Comparison of ENCODE assay signal across 8 mouse cellular contexts in the genomic region with DNA sequence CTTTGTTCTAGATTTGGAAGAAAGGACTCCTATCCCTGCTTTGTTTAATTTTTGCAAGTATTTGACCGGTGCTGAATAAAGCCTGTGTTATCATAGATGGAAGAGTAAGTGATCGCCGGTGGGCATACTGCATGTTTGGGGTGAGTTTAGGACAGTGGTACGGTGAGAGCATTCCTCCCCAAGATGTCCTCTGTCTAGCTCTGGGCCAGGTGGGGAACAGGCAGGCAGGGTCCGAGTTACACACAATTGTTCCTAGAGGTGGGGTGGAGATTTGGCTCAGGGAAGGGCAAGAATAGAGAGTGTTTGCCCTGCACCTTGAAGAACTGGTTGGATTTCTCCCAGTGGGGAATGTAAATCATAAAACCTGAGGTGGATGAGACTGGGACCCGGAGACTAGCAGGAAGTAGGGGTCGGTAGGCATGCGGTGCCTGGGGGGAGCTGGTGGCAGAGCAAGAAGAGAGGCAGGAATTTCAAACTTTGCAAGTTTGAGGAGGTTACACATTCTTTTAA. TPM values are rescaled to one million over a fixed set of nuclear protein-coding genes. Genes with fewer than 3 reads are reported as not detected.
DNase-seq lines count a peak whose midpoint lies in the region; ATAC-seq and TF ChIP-seq lines count a peak whose summit lies in the region.

No protein-coding gene starts in this region.

- intact Hi-C loops in heart, adult 2 months (cut with DNase I), result loop anchor here (2.0 kb wide), 1 partner anchor 27 kb away; no protein-coding TSS in a partner anchor

- H3K4me2 ChIP-seq in hindbrain, embryonic 11.5 days (replicated peaks; ENCODE audit: low read depth, low read length), result peak overlapping the region; percentile 62; the same call in 1 of the 2 replicates

- TF ChIP-seq CTCF in heart, adult 2 months (IDR thresholded peaks at IDR 0.05), result no peak
- no peak for TF ChIP-seq CTCF in E14TG2a.4 (conservative IDR thresholded peaks at IDR 0.05; ENCODE audit: low read length)
- no peak for TF ChIP-seq CTCF in lung, adult 2 months (IDR thresholded peaks at IDR 0.05; ENCODE audit: insufficient read depth, low read length)

- TF ChIP-seq EP300 in heart, adult 2 months (IDR thresholded peaks at IDR 0.05; ENCODE audit: insufficient read depth, low read depth, low read length), result no peak

- H3K27ac ChIP-seq in heart, adult 2 months, result peak overlapping the region; percentile 100
- H3K27ac ChIP-seq in hindbrain, embryonic 11.5 days (ENCODE audit: low read depth, low read length), result no peak overlapping the region

- H3K4me1 ChIP-seq in heart, adult 2 months (ENCODE audit: control insufficient read depth, insufficient read depth, low read length), result peaks cover 23% of the 10 kb centered on the region
- peaks cover 70% of the 10 kb centered on the region for H3K4me1 ChIP-seq in E14TG2a.4 (replicated peaks; ENCODE audit: low read depth, low read length)
- H3K4me1 ChIP-seq in hindbrain, embryonic 11.5 days (replicated peaks; ENCODE audit: control insufficient read depth, insufficient read depth, low read length), result peaks cover 5% of the 10 kb centered on the region; the same call in 1 of the 2 replicates
- peaks cover 21% of the 10 kb centered on the region for H3K4me1 ChIP-seq in lung, adult 2 months (ENCODE audit: control insufficient read depth, insufficient read depth, low read length)

- no peak for DNase-seq in heart, adult 2 months
- no peak for DNase-seq in heart, adult 9 months (ENCODE audit: low spot score in 2 of 2)
- no peak for DNase-seq in hindbrain, embryonic 11.5 days (ENCODE audit: low spot score)
- DNase-seq in lung, adult 2 months, result peak; percentile 45
- DNase-seq in gastrocnemius, adult 8-10 months (ENCODE audit: low spot score in 2 of 2), result no peak
- no peak for DNase-seq in layer of hippocampus, postnatal 14 days (ENCODE audit: low spot score in 2 of 2)

- H3K9ac ChIP-seq in heart, adult 2 months (ENCODE audit: low read depth, low read length), result no peak overlapping the region
- H3K9ac ChIP-seq in hindbrain, embryonic 11.5 days (ENCODE audit: low read depth, low read length), result no peak overlapping the region

- ATAC-seq in hindbrain, embryonic 11.5 days (ENCODE audit: low FRiP score), result no peak
- no peak for ATAC-seq in granulocyte monocyte progenitor cell, adult 5-6 weeks (replicated peaks; ENCODE audit: poor library complexity, severe bottlenecking)

- WGBS in heart, adult 2 months, result 57% methylated on average over 8 of the region's 8 CpGs
- WGBS in hindbrain, embryonic 11.5 days, result 67% methylated on average over 8 of the region's 8 CpGs
- WGBS in lung, adult 2 months, result 40% methylated on average over 8 of the region's 8 CpGs

- TF ChIP-seq POLR2A in heart, adult 2 months (IDR thresholded peaks at IDR 0.05; ENCODE audit: insufficient read depth, low read depth, low read length), result no peak
- no peak for TF ChIP-seq POLR2A in lung, adult 2 months (IDR thresholded peaks at IDR 0.05; ENCODE audit: borderline replicate concordance, extremely low read depth, low read depth, low read length)

- H3K27me3 ChIP-seq in heart, adult 2 months (ENCODE audit: control insufficient read depth, insufficient read depth, low read length), result no peaks in the 10 kb centered on the region
- peaks cover 19% of the 10 kb centered on the region; the same call in 1 of the 2 replicates for H3K27me3 ChIP-seq in E14TG2a.4 (ENCODE audit: insufficient read depth, low read length)
- H3K27me3 ChIP-seq in hindbrain, embryonic 11.5 days (ENCODE audit: control insufficient read depth, insufficient read depth, low read length), result no peaks in the 10 kb centered on the region

- peaks cover 14% of the 10 kb centered on the region for H3K79me2 ChIP-seq in heart, adult 2 months (replicated peaks; ENCODE audit: control insufficient read depth, insufficient read depth, low read length)

- H3K36me3 ChIP-seq in heart, adult 2 months (ENCODE audit: control insufficient read depth, insufficient read depth, low read length), result peaks cover 4% of the 10 kb centered on the region
- peaks cover 7% of the 10 kb centered on the region; the same call in 1 of the 2 replicates for H3K36me3 ChIP-seq in E14TG2a.4 (ENCODE audit: insufficient read depth, low read length)
- H3K36me3 ChIP-seq in hindbrain, embryonic 11.5 days (ENCODE audit: control insufficient read depth, insufficient read depth, low read length), result no peaks in the 10 kb centered on the region

- H3K4me3 ChIP-seq in heart, adult 2 months, result peak overlapping the region; percentile 100; the same call in 1 of the 2 replicates
- H3K4me3 ChIP-seq in E14TG2a.4 (replicated peaks; ENCODE audit: low read length), result peak overlapping the region; percentile 98
- no peak overlapping the region for H3K4me3 ChIP-seq in hindbrain, embryonic 11.5 days (ENCODE audit: low read depth, low read length)
- H3K4me3 ChIP-seq in lung, adult 2 months (replicated peaks; ENCODE audit: extremely low read depth, low read depth, low read length), result peak overlapping the region; percentile 1

- H3K9me3 ChIP-seq in E14TG2a.4 (ENCODE audit: low read length), result no peaks in the 10 kb centered on the region
- H3K9me3 ChIP-seq in hindbrain, embryonic 11.5 days (ENCODE audit: control insufficient read depth, low read length), result no peaks in the 10 kb centered on the region

RNA-seq across cellular contexts. Expression of gene Wbp4, which starts 2.3 kb away (rescaled TPM):
- 10 to 100 TPM; 22.0 to 22.7 TPM for total RNA-seq in heart, adult 2 months (2021)
- 3.7 and 7.0 TPM in 2 replicates for polyA plus RNA-seq in heart, adult 2 months (2012; rRNA removed)
- 59.1 and 61.3 TPM in 2 replicates for polyA plus RNA-seq in hindbrain, embryonic 11.5 days (2014; fragmentation: Nextera tagmentation; extraction: Ambion mirVana)
- 6.5 and 6.6 TPM in 2 replicates for polyA plus RNA-seq in lung, adult 2 months (2012; rRNA removed)
- 15.3 and 28.1 TPM in 2 replicates for total RNA-seq in granulocyte monocyte progenitor cell, adult 5-6 weeks (2014; fragmentation: Nextera tagmentation)
- 70.8 and 75.0 TPM in 2 replicates for total RNA-seq in granulocyte monocyte progenitor cell, adult 5-6 weeks (2017)
- 10 to 100 TPM; 18.1 to 23.2 (median 20.3) TPM for total RNA-seq in gastrocnemius, adult 8-10 months (2022)
- total RNA-seq in layer of hippocampus, postnatal 14 days (2021), result 10 to 100 TPM; 44.0 to 47.7 TPM

RNA-seq across cellular contexts. Expression of gene Elf1, which starts 2.7 kb away (rescaled TPM):
- 10 to 100 TPM; 13.3 to 13.7 TPM for total RNA-seq in heart, adult 2 months (2021)
- polyA plus RNA-seq in heart, adult 2 months (2012; rRNA removed), result 6.6 and 11.3 TPM in 2 replicates
- polyA plus RNA-seq in hindbrain, embryonic 11.5 days (2014; fragmentation: Nextera tagmentation; extraction: Ambion mirVana), result 8.7 and 9.4 TPM in 2 replicates
- 16.9 and 20.9 TPM in 2 replicates for polyA plus RNA-seq in lung, adult 2 months (2012; rRNA removed)
- total RNA-seq in granulocyte monocyte progenitor cell, adult 5-6 weeks (2014; fragmentation: Nextera tagmentation), result 92.6 and 98.6 TPM in 2 replicates
- 178 and 188 TPM in 2 replicates for total RNA-seq in granulocyte monocyte progenitor cell, adult 5-6 weeks (2017)
- 1 to 10 TPM; 3.0 to 4.3 (median 4.0) TPM for total RNA-seq in gastrocnemius, adult 8-10 months (2022)
- total RNA-seq in layer of hippocampus, postnatal 14 days (2021), result 1 to 10 TPM; 6.0 to 6.3 TPM

RNA-seq across cellular contexts. Expression of gene Kbtbd6, which starts 32.0 kb away (rescaled TPM):
- under 1 TPM; 0.10 to 0.14 TPM for total RNA-seq in heart, adult 2 months (2021)
- 0.08 and 0.20 TPM in 2 replicates for polyA plus RNA-seq in heart, adult 2 months (2012; rRNA removed)
- 5.0 and 5.5 TPM in 2 replicates for polyA plus RNA-seq in hindbrain, embryonic 11.5 days (2014; fragmentation: Nextera tagmentation; extraction: Ambion mirVana)
- polyA plus RNA-seq in lung, adult 2 months (2012; rRNA removed), result 0.06 and 0.17 TPM in 2 replicates
- total RNA-seq in granulocyte monocyte progenitor cell, adult 5-6 weeks (2014; fragmentation: Nextera tagmentation), result 0.77 and 1.3 TPM in 2 replicates
- total RNA-seq in granulocyte monocyte progenitor cell, adult 5-6 weeks (2017), result 6.2 and 7.2 TPM in 2 replicates
- total RNA-seq in gastrocnemius, adult 8-10 months (2022), result not detected
- 1 to 10 TPM in 1 of 2 experiments, under 1 TPM in 1; 0.86 to 1.5 TPM for total RNA-seq in layer of hippocampus, postnatal 14 days (2021)

RNA-seq across cellular contexts. Expression of gene Kbtbd7, which starts 57.4 kb away (rescaled TPM):
- total RNA-seq in heart, adult 2 months (2021), result 1 to 10 TPM; 9.3 to 9.8 TPM
- polyA plus RNA-seq in heart, adult 2 months (2012; rRNA removed), result 2.9 and 4.7 TPM in 2 replicates
- polyA plus RNA-seq in hindbrain, embryonic 11.5 days (2014; fragmentation: Nextera tagmentation; extraction: Ambion mirVana), result 17.6 and 20.4 TPM in 2 replicates
- polyA plus RNA-seq in lung, adult 2 months (2012; rRNA removed), result 6.8 and 6.9 TPM in 2 replicates
- 6.0 and 10.0 TPM in 2 replicates for total RNA-seq in granulocyte monocyte progenitor cell, adult 5-6 weeks (2014; fragmentation: Nextera tagmentation)
- 13.9 and 15.7 TPM in 2 replicates for total RNA-seq in granulocyte monocyte progenitor cell, adult 5-6 weeks (2017)
- total RNA-seq in gastrocnemius, adult 8-10 months (2022), result 1 to 10 TPM; 5.2 to 6.9 (median 6.0) TPM
- total RNA-seq in layer of hippocampus, postnatal 14 days (2021), result 10 to 100 TPM; 38.0 to 40.3 TPM

Comparison
In these comparisons a context has a peak if more than half of its experiments do, and no peak if none do; other contexts are left out.
1. RNA of gene Elf1, which starts 2.7 kb away (total RNA-seq): 92.6 to 188 TPM in granulocyte monocyte progenitor cell, adult 5-6 weeks; 13.3 to 13.7 TPM in heart, adult 2 months, 6.0 to 6.3 TPM in layer of hippocampus, postnatal 14 days and 3.0 to 4.3 TPM in gastrocnemius, adult 8-10 months; every median in the first group is over 4 times any median in the second.